Mouse (Mus musculus) spleen, postnatal 14 days (tissue): Measurements from ENCODE around the gene Me1.

Experiments
- DNase-seq, 2 experiments: peaks; one replicate each; pipeline ENCODE4 v3.0.0; 2021 to 2022; ENCODE audit warnings: low spot score in 2 of 2

The Me1 gene

GRCm38 (mm10) chr9:86549637-86550162, 146.1 kb downstream of the Me1 start:
- no peak for DNase-seq

GRCm38 (mm10) chr9:86544559-86544958, 151.2 kb downstream of the Me1 start:
- no peak for DNase-seq

DNA sequence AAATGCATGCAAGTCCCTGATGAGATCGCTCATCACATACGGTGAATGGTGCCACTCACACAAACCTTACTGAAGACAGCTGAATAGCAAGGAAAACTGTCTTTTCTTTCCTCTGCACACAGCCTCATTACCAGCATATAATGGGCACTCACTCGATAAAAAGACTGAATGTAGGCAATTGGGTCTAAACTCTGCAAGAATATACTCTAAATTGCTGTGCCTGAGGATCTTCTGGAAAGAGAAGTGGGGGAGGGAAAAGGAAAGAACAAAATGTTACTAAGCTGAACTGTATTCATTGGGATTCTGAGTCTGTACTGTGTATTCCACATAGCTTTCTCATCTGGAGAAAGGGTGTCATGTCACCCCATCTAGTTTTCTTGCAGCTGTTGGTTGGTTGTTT, 152.3 kb downstream of the Me1 start:
- DNase-seq = no peak

- no peak for DNase-seq
These were observed 161.7 kb downstream of the Me1 start for GRCm38 (mm10) chr9:86534071-86534470.
